Mouse (Mus musculus) ES-Bruce4 (cell line): ENCODE data around the gene Taco1.

Experiments used
- CTCF ChIP-seq: IDR thresholded peaks from one replicate; pipeline ENCODE4 v1.8.1; 2011; ENCODE audit warnings: low read depth, low read length
- EP300 ChIP-seq: IDR thresholded peaks from 2 replicates; pipeline ENCODE4 v1.6.1; 2011; ENCODE audit warnings: low read depth, low read length; ENCODE audit not compliant: insufficient read depth
- POLR2A ChIP-seq: IDR thresholded peaks from one replicate; pipeline ENCODE4 v1.8.1; 2011; ENCODE audit warnings: low read length; ENCODE audit not compliant: insufficient read depth

GRCm38 (mm10) chr11:106055341-106055740 lies 10.5 kb upstream of the Taco1 start:
- TF ChIP-seq CTCF (no peak), POLR2A (no peak), EP300 (no peak)
